Mouse (Mus musculus) mature B cell (primary cell): ENCODE data around the gene Lcn12.

ENCODE experiments used
- in situ Hi-C: fragments of 300-500 bp; cut with MboI; formaldehyde crosslinking; loops from 2 replicates; pipeline ENCODE4 v1.14.3; 2019

The Lcn12 gene

DNA sequence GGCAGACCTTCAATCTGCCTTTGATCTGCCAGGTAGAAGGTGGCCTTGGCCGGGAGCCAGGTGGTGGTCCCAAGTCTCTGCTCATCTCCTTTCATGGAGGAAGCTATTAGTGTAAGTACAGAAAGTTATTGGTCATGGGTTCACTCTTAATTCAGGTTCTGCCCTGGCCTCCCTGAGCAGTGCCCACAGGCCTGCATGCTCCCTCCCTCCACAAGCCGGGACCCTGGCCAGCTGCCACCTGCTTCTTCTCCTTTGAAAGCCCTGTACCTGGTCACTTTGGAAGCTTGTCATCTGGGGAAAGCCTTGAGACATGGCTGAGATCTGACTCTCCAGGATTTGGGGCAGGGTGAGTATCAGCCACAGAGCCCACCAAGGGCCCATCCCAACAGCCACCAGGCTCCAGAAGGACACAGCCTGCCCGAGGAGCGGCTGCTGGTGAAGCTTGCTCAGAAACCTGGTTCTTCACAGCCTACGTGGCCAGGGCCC is at the start of gene Lcn12:
Gene Lcn12 (minus strand): TSS at position 436 of the 486 bp plus-strand sequence.
- in situ Hi-C loops = no loop called here

DNA sequence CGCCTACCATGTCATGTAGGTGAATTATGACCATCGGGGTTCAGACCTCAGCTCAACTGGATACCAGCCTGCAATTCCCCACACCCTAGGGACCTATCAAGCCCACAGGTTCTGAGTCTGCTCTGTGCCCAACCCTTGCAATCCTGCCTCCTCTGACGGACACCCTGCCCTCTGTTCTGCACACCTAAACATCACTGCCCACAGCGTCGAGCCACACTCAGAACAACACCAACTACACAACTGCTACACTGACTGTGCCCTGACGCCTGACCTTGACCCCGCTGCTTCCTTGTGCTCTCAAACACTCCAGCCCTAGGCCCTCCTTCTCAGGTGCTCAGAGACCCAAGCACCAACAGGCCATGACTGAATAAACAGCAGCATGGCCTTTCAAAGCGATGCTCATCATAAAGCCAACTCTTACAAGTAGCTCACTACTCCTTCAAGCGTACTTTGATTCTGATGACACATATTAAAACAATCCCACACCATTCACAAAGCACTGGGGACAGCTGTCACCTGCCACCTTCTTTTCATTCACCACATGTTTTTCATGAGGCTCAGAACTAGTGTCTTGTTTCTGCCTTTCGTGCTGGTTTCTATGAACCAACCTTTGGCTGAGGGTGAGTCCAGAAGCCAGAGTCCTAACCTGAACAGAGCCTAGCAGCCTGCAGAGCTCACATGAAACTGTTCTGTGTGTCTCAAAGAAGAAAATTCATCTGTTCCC is 48.1 kb upstream of the Lcn12 start:
- in situ Hi-C loops = no loop called here

DNA sequence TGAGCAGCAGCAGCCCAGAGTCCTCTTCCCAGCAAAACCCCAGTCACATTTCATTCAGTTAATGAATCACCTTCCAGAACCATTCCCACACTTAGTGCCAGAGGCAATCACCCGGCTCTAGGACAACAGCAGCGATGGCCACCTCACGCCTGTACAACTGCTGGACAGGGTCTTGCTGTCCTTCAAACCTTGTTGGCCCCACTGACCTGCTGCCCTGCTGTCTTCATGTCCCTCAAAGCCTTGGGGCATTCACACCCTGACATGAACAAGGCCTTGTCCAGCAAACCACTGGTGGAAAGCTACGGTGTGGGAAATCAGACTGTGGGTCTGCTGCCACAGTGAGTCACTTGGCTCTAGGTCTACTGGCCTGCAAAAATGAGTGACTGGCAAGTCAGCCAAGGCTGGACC is 46.8 kb upstream of the Lcn12 start:
- in situ Hi-C loops = no loop called here

- in situ Hi-C loops = no loop called here
These were observed 42.8 kb upstream of the Lcn12 start for GRCm38 (mm10) chr2:25536531-25536930.

GRCm38 (mm10) chr2:25534866-25535182 is 41.1 kb upstream of the Lcn12 start:
- in situ Hi-C loops = no loop called here

DNA sequence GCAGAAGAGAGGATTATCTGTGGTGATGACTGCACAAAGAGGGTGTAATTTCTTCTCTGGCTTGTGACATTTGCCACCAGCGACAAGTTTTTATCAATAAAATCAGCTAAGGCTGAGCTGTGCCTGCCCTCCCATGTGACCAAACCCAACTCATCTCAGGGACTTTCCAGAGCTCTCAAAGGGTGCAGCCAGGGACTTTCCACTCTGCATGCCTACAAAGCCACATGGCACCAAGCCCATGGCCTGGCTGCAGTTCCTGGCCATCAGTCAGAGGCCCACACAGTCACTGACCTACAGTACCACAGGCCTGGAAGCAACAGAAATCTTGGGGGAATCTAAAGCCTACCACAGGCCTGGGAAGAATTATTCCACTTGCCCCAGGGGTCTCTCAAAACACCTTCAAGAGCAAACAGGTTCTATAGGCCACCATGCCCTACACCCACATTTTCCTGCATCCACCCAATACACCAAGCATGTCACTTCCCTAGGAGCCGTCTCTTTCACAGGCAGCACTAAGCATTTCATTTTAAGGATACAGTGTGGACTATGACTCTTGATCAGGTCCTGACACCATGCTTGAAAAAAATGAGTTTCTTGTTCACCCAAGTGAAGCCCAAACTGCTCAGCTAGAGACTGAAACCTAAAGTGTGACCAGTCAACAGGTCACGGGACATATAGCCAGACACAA is 40.6 kb upstream of the Lcn12 start:
- in situ Hi-C loops = no loop called here

DNA sequence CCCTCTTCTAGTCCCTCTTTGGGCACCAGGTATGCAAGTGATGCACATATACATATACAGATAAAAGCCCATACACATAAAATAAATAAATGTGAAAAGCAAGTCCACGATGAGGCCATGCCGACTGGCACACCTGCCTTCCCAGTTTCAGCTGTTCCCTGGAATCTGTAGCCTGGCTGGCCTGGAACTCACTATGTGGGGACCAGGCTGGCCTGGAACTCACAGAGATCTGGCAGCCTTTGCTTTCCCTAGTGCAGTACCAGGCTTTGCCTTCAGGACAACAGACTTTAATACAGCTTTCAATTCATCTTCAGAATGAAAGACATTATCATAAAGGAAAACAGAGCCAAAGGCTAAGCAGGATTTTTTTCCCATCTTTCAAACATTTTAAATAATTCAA is 40.0 kb upstream of the Lcn12 start:
- in situ Hi-C loops = no loop called here

DNA sequence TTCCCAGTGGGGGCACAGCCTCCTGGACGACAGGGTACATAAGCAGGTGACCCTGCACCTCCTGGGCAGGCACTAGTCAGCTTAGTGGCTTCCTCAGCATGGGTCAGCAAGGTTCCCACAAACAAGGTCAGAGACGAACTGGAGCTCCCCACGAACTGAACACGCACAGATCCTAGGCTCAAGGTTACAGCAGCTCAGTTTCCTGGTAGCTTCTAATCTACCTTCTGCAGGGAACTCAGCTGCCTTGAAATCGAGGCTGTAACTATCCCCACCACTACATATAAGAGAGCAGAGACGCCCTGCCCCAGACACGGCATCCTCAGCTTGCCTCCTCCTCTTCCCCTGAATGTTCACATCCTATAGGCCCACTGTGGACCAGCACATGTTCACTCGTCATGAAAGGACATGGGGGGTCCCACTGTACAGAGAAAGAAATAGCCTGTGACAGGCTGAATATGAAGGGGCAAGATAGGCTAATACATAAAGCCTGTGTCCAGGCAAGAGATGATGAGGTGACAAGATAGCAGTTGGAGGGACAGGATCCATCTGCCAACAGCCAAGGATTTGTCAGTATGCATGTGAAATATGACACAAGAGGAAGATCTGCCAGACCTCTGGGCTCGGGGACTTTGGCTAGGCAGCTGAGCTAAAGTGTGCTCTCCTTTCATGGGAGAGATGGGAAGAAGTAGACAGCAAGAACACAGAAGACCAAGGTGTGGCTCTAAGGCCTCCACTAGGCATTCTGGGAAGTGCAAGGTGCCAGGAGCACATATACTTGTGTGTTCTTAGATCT is 33.0 kb upstream of the Lcn12 start:
- in situ Hi-C loops = no loop called here

GRCm38 (mm10) chr2:25509912-25510311 is 16.2 kb upstream of the Lcn12 start:
- in situ Hi-C loops = no loop called here

DNA sequence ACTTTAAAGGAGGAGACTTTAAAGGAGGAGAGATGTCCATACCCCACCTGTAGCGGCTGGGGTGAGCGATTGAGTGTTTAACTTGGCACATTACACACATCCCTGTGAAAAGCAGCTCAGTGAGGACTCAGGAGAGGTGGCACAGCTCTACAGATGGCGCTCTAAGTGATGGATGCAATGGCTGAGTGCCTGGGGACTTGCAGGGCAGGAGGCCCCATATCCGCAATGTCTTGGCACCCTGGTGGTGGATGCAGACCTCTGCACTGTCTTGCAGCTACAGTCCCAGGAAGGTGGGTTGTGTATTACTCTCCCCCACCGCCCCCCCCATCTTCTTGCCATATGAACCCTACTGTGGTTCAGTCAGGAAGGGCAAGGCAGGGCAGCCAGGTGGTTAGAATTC is 13.3 kb upstream of the Lcn12 start:
- in situ Hi-C loops = no loop called here

DNA sequence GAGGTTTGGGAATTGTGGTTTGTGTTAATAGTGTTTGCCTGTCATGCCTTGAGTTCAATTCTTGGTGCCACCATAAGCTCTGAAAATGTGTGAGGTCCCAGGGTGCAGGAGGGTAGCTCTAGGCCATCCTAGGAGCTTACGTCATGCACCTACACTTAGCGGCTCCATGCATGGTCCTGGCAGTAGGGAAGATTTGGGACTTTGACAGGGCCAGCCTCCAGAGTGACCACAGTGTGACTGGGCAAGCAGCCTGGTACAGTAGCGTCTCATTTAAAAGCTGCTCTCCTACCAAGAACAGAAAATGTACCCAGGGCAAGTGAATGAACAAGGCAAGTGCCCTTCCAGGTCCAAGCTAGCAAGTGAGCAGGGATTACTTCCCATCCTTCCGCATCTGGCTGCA is 12.1 kb upstream of the Lcn12 start:
- in situ Hi-C loops = no loop called here

GRCm38 (mm10) chr2:25505000-25505399 is 11.3 kb upstream of the Lcn12 start:
- in situ Hi-C loops = no loop called here

- in situ Hi-C loops = no loop called here
These were observed 10.8 kb upstream of the Lcn12 start for GRCm38 (mm10) chr2:25504538-25504937.

DNA sequence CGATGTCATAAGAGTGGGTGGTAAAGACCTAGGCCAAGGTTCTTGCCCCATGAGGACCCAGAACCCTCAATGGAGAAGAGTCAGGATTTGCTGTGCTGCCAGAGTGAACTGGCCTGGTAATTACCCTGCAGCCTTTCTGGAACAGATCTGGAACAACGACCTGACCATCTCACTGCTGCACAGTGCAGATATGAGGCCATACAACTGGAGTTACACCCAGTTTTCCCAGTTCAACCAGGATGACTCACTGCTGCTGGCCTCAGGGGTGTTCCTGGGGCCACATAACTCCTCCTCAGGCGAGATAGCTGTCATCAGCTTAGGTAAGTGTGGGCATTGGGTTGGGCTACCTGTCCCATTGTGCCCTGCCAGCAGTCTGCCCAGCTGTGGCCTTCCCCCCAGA is 9.0 kb upstream of the Lcn12 start:
- in situ Hi-C loops = no loop called here

DNA sequence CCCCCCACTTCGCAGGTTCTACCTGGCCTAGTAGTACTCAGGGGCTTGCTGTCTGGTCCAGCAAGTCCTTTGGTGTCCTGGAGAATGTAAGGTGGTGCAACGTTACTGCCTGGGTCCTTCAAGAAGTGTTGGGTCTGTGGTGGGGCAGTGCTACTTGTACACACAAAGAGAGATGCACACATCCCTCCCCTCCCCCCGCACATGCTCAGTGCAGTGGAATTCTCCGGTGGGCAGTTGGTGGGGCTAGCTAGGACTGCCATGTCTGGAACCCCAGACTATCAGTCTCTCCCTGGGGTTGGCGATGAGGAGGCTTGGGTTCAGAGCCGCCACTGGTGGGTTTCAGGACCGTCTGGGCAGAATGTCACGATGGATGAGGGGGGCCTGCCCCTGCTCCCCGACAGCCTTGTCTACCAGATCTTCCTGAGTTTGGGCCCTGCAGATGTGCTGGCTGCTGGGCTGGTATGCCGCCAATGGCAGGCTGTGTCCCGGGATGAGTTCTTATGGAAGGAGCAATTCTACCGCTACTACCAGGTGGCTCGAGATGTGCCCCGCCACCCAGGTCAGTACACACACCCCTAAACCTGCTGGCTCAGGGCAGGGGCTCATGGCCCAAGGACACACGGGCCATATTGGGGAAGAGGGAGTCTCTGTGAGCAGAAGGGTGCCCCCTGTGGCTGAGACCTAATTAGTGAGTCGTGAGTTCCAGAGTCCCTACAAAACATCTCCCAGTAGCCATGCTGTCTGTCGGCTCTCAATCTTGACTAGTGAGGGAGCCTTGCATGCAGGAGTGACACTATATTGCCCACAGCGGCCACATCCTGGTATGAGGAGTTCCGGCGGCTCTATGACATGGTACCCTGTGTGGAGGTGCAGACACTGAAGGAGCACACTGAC is 8.1 kb upstream of the Lcn12 start, which contains the start of gene C8g:
Gene C8g (minus strand): TSS at position 127 of the 894 bp plus-strand sequence.
- in situ Hi-C loops = no loop called here

DNA sequence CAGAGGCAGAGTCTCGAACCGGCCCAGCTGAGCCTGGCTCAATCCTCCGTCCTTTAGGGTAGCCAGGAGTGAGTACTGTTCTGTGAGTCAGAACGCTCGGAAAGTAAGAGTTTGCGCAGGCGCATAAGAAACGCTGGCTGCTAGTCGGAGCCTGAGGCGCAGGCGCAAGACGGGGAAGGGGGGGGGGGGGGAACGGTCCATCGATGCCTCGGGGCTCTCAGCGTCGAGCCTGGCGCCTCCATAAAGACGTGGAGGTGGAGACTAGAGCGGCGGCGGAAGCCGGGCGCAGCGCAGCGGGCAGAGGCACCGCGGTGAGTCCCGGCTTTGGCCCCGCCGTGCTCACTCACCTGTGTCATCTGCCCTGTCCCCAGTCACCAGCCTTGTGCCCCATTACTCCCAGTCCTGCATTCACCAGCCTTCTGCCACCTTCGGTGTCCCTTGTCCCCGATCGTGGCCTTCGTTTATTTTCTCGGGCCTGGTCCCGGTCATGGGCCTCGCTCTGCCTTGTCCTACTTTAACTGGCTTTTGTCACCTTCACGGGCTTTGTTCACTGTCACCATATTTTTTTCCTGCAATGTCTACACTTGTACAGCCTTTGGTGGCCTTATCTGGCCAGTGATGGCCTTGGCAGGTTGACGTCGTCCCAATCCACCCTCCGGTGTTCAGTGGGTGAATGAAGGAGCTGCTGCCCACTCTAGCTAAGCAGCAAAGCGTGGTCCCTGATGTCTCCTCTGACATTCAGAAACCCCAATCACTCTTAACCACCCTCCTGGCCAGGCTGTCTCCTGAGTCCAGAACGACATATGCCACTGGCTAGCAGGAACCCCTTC is 7.1 kb upstream of the Lcn12 start, which contains the start of gene Fbxw5:
Gene Fbxw5 (plus strand): TSS at position 175 of the 830 bp plus-strand sequence.
- in situ Hi-C loops = no loop called here

DNA sequence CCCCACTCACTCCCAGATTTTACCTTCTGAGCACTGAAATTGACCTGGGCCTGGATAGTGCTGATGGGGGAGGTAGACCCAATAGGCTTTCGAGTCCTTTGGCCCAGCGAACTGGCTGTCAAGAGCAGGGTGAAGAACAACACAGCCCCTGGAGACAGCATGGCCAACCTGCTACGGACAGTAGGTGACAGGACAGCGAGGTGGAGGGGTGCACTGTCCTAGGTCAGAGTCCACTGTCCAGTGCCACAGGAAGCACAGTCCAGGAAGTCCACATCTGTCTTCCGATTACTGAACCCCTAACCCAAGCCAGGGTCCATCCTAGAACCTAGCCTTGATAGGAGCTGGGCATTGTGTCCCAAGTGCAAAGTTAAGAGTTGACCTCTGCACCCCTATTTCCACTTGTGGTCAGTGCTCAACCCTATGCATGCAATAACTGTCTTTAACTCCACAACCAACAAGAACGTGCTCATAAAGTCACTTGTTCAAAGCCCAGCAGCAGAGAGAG is 6.4 kb upstream of the Lcn12 start:
- in situ Hi-C loops = no loop called here

- in situ Hi-C loops = no loop called here
These were observed 5.1 kb upstream of the Lcn12 start for GRCm38 (mm10) chr2:25498622-25499478.

- in situ Hi-C loops = no loop called here
These were observed 4.3 kb upstream of the Lcn12 start for GRCm38 (mm10) chr2:25497846-25498575.
